Mouse (Mus musculus) CD4-positive naive resting alpha-beta T cell, adult 76 days (primary cell): ENCODE results near the gene Rab29. TPM values are rescaled to one million over a fixed set of nuclear protein-coding genes. Genes with fewer than 3 reads are reported as not detected.

ENCODE experiments used
- total RNA-seq: library from RNA; stranded (reverse); gene quantifications from one replicate; pipeline ENCODE4 v1.2.4, GENCODE M21; 2023

Gene Rab29
- 10.2 TPM for total RNA-seq

DNA sequence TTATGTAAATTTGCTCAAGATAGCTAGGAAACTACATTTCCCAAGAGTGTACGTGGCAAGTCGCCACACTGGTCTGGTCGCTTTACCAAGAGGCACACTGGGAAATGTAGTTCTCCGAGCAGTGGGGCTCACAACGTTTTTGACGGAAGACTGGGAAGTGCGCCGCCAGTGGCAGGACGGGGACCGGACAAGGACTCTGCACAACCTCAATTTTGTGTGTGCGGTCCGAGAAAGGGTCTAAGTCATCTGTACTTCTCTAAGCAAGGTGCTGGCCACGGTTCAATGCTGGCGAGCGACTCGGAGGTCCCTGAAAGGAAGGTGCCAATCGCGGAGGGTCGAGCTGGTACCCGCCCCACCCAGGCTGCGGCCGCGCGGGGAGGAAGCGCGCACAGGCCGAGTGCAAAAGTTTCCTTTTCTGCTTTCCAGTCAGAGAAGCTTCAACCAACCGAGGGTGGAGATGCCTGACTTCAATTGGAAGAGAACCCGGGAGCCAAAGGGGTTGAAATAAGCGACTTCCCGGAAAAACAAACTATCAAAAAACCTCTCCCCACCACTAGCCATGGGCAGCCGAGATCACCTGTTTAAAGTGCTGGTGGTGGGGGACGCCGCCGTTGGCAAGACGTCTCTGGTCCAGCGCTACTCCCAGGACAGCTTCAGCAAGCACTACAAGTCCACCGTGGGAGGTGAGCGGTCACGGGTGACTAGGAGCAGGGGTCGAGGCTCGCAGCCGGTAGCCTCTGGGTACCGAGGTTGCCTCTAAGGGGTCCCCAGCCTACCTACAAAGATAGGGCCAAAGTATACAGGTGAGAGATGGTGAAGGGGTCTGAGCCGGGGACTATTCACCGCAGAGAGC, at the start of gene Rab29:
TSS of gene Rab29 (plus strand) at position 132 of the 853 bp plus-strand sequence.

DNA sequence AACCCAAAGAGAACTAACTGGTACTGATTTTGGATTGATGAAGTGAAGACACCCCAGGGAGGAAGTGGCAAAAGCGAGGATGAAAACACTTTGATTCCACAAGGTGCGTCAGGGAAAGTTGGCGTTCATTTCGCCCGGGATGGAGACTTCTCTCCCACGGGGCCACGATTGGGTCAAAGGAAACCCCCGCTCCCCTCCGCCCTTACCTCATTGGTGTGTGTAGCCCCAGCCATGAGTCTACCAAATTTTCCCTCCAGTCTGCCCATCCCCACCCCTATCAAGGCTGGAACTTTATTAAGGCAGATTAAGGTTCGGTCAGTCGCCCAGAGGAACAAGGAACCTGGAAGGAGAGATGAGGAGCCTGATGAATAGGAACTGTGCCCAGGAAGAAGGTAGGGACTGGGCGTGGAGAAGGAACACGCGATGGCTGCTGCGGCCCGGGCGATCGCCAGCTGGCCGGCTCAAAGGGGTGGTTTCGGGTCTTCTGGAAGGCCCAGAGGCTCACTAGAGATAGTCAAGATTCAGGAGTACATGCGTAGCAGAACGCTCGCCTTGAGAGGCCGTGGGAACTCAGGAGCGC, 39.7 kb upstream of the Rab29 start, which contains the start of gene Slc41a1:
TSS of gene Slc41a1 (plus strand) at position 287 of the 580 bp plus-strand sequence.

DNA sequence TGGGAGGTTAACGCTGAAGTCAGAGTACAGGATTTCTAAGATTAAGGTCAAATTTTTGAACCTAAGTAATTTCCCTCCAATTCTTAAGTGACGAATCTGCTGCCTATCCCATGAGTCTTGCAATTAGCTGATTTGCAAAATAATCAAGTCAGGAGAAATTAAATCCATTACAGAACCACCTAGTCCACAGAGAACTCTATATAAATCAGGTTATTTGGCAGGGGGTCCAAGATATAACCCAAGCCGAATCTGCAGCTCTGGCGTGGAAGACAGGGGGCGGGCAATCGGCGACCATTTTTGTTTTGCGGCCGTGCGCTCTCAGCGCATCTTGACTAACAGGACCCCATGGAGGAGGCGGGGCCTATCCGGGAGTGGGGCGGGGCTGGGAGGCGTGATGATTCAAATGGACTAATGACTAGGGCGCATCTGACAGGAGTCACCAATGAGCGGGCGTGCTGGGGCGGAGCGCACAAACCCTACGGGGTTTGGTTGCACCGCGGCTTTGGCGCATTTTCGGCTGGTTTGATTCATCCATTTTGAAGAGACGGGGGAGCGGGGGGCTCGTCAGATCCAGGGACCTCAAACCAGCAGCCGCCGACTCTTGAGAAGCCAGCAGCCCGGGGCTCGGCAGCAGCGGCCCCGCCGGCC, 43.1 kb downstream of the Rab29 start, which contains the start of gene Nucks1:
TSS of gene Nucks1 (plus strand) at position 534 of the 648 bp plus-strand sequence.

Other genes with a start within 250 kb of the Rab29 start
- gene Ctse, start 228.9 kb upstream of the Rab29 start, total RNA-seq = 200 TPM
- 1.2 TPM for gene Rab7b, start 178.5 kb upstream of the Rab29 start, total RNA-seq
- gene Slc26a9, start 123.2 kb upstream of the Rab29 start, total RNA-seq = not detected
- not detected for gene Pm20d1, start 69.8 kb upstream of the Rab29 start, total RNA-seq
- 26.5 TPM for gene Slc41a1, start 39.7 kb upstream of the Rab29 start, total RNA-seq
- gene Nucks1, start 43.3 kb downstream of the Rab29 start, total RNA-seq = 92.1 TPM
- 1.1 TPM for gene Slc45a3, start 95.7 kb downstream of the Rab29 start, total RNA-seq
- 342 TPM for gene Elk4, start 140.4 kb downstream of the Rab29 start, total RNA-seq
- gene Mfsd4a, start 200.8 kb downstream of the Rab29 start, total RNA-seq = 0.23 TPM